Mouse (Mus musculus): ENCODE results near the gene 9030612E09Rik.

9030612E09Rik gene

DNA sequence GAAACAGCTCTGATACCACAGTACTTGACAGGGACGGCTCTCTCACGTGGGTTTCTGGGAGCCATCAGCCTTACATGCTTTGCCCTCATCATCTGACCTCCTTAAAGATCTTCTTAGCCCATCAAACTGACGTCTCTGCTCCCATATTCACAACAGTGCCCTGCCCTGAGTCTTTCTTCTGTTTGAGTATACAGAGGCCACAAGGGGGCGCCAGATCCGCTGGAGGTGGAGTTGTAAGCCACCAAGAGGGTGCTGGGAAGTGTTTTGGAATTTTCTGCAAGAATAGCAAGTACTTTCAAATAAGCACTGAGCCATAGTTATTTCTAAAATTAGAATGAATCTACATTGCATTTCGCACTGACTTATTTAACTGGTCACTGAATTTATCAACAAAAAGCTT lies 37.4 kb downstream of the 9030612E09Rik start:
- peak; percentile 54 to 63 for DNase-seq

DNA sequence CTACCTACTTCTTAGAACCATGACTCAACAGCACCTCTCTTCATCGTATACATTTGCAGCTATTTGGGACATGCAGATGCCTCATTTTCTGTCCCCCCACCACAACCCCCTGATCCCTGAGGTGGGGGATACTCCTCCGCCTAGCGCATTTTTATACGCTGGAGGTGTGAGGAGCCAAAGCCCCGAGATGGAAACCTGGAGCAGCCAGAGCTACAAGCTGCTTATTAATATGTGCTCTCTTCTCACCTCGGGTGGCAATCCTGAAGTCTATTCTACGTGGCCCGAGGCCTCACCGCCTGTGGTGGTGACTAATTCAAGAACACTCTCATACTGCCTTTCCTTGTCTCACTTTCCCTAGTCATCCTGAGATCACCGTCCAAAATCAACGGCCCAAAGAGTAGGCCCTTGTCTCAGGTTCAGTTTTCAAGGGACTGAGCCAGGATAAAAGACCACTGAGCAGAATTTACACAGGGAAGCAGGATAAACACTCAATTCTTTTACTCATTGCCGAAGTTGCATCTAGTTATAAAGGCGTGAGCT lies 42.9 kb downstream of the 9030612E09Rik start:
- no peak for DNase-seq

GRCm38 (mm10) chr10:43220479-43220878 lies 46.0 kb downstream of the 9030612E09Rik start:
- no peak for DNase-seq

- DNase-seq = peak; percentile 90 to 94
These were observed 46.6 kb downstream of the 9030612E09Rik start, which contains the start of gene Pdss2 for GRCm38 (mm10) chr10:43220910-43221625. Gene Pdss2 (plus strand): TSS chr10:43221486.

- peak in 1 of 2 experiments; percentile 50 for DNase-seq
These were observed 47.2 kb downstream of the 9030612E09Rik start for GRCm38 (mm10) chr10:43221659-43222058.

DNA sequence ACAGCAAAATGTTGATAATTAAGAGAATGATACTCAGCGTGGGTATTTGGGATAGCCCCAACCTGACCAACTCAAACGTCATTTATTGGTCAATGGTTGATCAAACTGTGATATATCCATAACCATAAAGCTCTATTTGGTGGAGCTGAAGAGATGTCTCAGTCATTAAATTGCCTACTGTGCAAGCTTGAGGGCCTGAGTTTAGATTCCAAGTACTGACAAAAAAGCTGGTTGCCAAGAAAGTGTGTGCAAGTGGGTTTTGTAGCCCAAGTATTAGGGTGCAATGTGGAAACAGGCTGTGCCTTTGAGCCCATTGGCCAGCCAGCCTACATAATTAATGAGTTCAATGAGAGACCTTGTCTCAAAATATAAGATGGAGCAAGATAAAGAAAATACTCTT lies 48.9 kb downstream of the 9030612E09Rik start:
- no peak for DNase-seq

Measured in thymus, postnatal 36 days (tissue).